Mouse (Mus musculus) heart, embryonic 15.5 days (tissue): Measurements from ENCODE around the gene Eral1. TPM values are rescaled to one million over a fixed set of nuclear protein-coding genes. Genes with fewer than 3 reads are reported as not detected.
A peak's percentile ranks its signal among the peaks of the same experiment; 100 is the strongest.
"Not testable (repeated sequence)": the region's sequence is repeated elsewhere in the genome, so short reads cannot be mapped to it uniquely, and the experiment has no call there.

ENCODE experiments used
- ATAC-seq: fragments of 200-750 bp; cut with Nextera tagmentation; replicated peaks from 2 replicates; pipeline ENCODE4 v1.8.0; 2017; ENCODE audit warnings: low read depth, moderate TSS enrichment; ENCODE audit not compliant: insufficient number of reproducible peaks, insufficient read depth, low FRiP score
- H3K27ac ChIP-seq: fragments of 300-500 bp; sonication (generic); 2 replicates; pipeline ENCODE4 v1.5.1; 2015; ENCODE audit warnings: mild to moderate bottlenecking, inconsistent platforms
- H3K27me3 ChIP-seq: fragments of 300-500 bp; sonication (generic); 2 replicates; pipeline ENCODE4 v1.6.1; 2015; ENCODE audit warnings: inconsistent platforms
- H3K36me3 ChIP-seq: fragments of 300-500 bp; sonication (generic); 2 replicates; pipeline ENCODE4 v1.6.1; 2015; ENCODE audit warnings: mild to moderate bottlenecking, inconsistent platforms
- H3K4me1 ChIP-seq: fragments of 300-500 bp; sonication (generic); replicated peaks from 2 replicates; pipeline ENCODE4 v1.6.1; 2015; ENCODE audit warnings: inconsistent platforms
- H3K4me2 ChIP-seq: fragments of 300-500 bp; sonication (generic); 2 replicates; pipeline ENCODE4 v1.6.1; 2015; ENCODE audit warnings: inconsistent platforms, mild to moderate bottlenecking, moderate library complexity
- H3K4me3 ChIP-seq: fragments of 300-500 bp; sonication (generic); 2 replicates; pipeline ENCODE4 v1.5.1; 2015; ENCODE audit warnings: mild to moderate bottlenecking, inconsistent platforms
- H3K9ac ChIP-seq: fragments of 300-500 bp; sonication (generic); 2 replicates; pipeline ENCODE4 v1.6.1; 2015; ENCODE audit warnings: mild to moderate bottlenecking, inconsistent platforms
- H3K9me3 ChIP-seq: fragments of 300-500 bp; sonication (generic); replicated peaks from 2 replicates; pipeline ENCODE4 v1.6.1; 2016; ENCODE audit warnings: inconsistent platforms
- WGBS: fragments of 180-500 bp; shearing (Covaris S2); methylation state at CpG from one replicate; pipeline ENCODE4 v1.1.7; 2015; ENCODE audit warnings: mixed read lengths; 5-methylcytosine and 5-hydroxymethylcytosine counted together
- polyA plus RNA-seq: library from polyadenylated mRNA; unstranded; fragments of >200 nt; fragmentation: Nextera tagmentation; extraction: Ambion mirVana; gene quantifications from 2 replicates; pipeline ENCODE4 v1.2.1, GENCODE M21; 2015

Gene Eral1
- polyA plus RNA-seq, 1 experiment from 2014 or later = 21.1 TPM

DNA sequence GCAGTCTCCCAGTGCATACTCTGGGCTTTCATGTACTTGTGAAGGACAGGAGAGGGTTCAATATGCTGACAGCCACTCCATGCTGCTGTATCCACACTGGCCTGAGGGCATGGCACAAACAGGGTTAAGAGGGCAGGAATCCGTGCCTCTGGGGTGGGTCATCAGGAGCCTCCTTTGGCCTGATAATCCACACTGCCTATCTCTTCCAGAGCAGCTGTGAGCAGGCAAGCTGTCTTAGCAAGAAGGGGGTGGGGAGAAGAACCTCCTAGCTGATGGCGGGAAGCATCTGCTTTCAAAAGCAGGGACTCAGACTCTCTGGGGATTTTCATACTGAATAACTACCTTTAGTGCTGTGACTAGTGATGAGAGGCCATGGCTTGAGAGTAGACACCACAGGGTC lies 14.3 kb downstream of the Eral1 start:
- H3K27me3 ChIP-seq = no peaks in the 10 kb centered on the region
- 26% methylated on average over 2 of the region's 2 CpGs for WGBS
- ATAC-seq = no peak
- H3K4me2 ChIP-seq = no peak overlapping the region
- no peaks in the 10 kb centered on the region for H3K36me3 ChIP-seq
- no peaks in the 10 kb centered on the region; the same call in 1 of the 2 replicates for H3K4me1 ChIP-seq
- H3K9me3 ChIP-seq = no peaks in the 10 kb centered on the region
- H3K4me3 ChIP-seq = no peak overlapping the region
- no peak overlapping the region for H3K27ac ChIP-seq
- no peak overlapping the region for H3K9ac ChIP-seq

GRCm38 (mm10) chr11:78062563-78062962 lies 17.6 kb downstream of the Eral1 start:
- no peak overlapping the region for H3K27ac ChIP-seq
- 69% methylated on average over 1 of the region's 1 CpGs for WGBS
- no peaks in the 10 kb centered on the region for H3K27me3 ChIP-seq
- H3K9me3 ChIP-seq = no peaks in the 10 kb centered on the region
- no peak for ATAC-seq
- H3K4me2 ChIP-seq = no peak overlapping the region
- H3K9ac ChIP-seq = no peak overlapping the region
- peaks cover 21% of the 10 kb centered on the region for H3K36me3 ChIP-seq
- 0 out of 2 replicates have a peak, but pooled peaks cover 3% of the 10 kb centered on the region for H3K4me1 ChIP-seq
- no peak overlapping the region for H3K4me3 ChIP-seq

DNA sequence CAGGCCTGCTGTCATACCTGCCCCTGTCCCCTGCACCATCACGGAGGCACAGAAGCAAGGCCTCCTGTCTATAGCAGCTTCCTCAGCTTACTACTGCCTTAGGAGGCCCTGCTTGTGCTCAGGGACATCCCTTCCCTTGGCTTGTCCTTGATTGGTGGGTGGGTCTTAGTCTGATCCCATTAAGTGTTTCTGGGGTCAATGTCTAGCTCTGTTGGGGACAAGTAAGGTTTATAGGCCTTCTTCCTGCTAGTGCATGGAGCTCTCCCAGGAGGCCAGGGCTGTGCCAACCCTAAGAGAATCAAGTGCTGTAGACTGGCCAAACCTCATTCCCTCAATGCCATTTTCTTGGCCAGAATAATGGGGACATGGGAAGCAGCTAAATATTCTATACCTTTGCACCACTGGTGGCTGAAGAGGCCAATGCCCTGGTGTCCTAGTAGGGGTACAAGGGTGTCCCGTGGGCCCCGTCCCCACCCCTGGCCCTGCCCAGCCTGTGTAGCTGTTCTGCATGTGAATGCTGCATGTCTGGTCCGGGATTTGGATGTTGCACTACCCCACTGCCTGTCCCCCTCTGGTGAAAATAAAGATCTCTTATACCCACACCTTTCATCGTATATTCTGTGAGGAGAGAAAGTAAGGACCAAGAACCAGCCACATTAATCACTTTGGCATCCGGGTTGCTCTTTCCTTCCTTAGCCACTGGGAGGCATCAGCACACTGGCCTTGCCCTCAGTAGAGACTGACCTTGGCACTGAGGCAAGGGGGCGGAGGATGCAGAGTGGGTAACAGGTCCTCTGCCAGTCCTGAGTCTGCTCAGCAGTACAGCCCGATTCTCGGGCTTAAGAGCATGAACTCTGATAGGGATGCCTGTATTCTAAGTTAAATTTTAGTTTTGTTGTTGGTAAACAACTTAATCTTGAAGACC lies 20.1 kb downstream of the Eral1 start:
- Histone ChIP-seq H3K36me3 (peaks cover 41% of the 10 kb centered on the region), H3K27me3 (no peaks in the 10 kb centered on the region), H3K4me2 (no peak overlapping the region), H3K27ac (no peak overlapping the region), H3K4me3 (no peak overlapping the region), H3K9ac (no peak overlapping the region), H3K9me3 (no peaks in the 10 kb centered on the region), H3K4me1 (0 out of 2 replicates have a peak, but pooled peaks cover 3% of the 10 kb centered on the region)
- 42% methylated on average over 9 of the region's 9 CpGs for WGBS
- ATAC-seq = peak; percentile 78

DNA sequence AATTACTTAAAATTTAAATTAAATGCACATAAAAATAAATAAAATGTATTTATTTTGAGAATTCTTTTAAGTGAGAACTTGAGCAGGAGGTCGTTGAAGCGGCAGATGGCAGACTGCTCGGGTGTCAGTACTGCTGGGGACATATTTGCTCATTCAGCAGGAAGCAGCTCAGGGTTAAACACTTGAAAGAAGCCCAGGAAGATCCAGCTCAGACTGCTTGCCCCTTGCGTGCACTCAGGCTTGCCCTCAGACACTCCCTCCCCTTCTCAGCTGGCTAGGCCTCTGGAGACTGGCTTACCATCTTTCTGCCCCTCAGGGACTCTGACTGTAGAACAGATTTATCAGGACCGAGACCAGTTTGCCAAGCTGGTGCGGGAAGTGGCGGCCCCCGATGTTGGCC lies 23.2 kb downstream of the Eral1 start:
- 82% methylated on average over 8 of the region's 8 CpGs for WGBS
- H3K4me1 ChIP-seq = 0 out of 2 replicates have a peak, but pooled peaks cover 3% of the 10 kb centered on the region
- H3K4me3 ChIP-seq = no peak overlapping the region
- no peak overlapping the region for H3K4me2 ChIP-seq
- H3K9ac ChIP-seq = no peak overlapping the region
- no peaks in the 10 kb centered on the region for H3K9me3 ChIP-seq
- ATAC-seq = no peak
- no peaks in the 10 kb centered on the region for H3K27me3 ChIP-seq
- no peak overlapping the region for H3K27ac ChIP-seq
- peaks cover 51% of the 10 kb centered on the region for H3K36me3 ChIP-seq

GRCm38 (mm10) chr11:78053078-78053477 lies 27.1 kb downstream of the Eral1 start:
- 86% methylated on average over 8 of the region's 8 CpGs for WGBS
- no peaks in the 10 kb centered on the region for H3K27me3 ChIP-seq
- ATAC-seq = no peak
- no peak overlapping the region for H3K4me3 ChIP-seq
- H3K9me3 ChIP-seq = no peaks in the 10 kb centered on the region
- no peaks in the 10 kb centered on the region for H3K4me1 ChIP-seq
- H3K9ac ChIP-seq = no peak overlapping the region
- H3K4me2 ChIP-seq = no peak overlapping the region
- no peak overlapping the region for H3K27ac ChIP-seq
- H3K36me3 ChIP-seq = peaks cover 54% of the 10 kb centered on the region

- not testable (repeated sequence) for H3K9me3 ChIP-seq, H3K27ac ChIP-seq, H3K4me2 ChIP-seq, H3K4me3 ChIP-seq, H3K9ac ChIP-seq, ATAC-seq, H3K27me3 ChIP-seq
- Histone ChIP-seq H3K4me1 (peaks cover 16% of the 10 kb centered on the region), H3K36me3 (peaks cover 24% of the 10 kb centered on the region)
- 81% methylated on average over 4 of the region's 4 CpGs for WGBS
Measured at GRCm38 (mm10) chr11:78048637-78049036, 31.5 kb downstream of the Eral1 start.

- Histone ChIP-seq H3K36me3 (peaks cover 7% of the 10 kb centered on the region), H3K27ac (peak overlapping the region; percentile 91), H3K9ac (no peak overlapping the region), H3K4me3 (no peak overlapping the region), H3K4me1 (peaks cover 16% of the 10 kb centered on the region), H3K9me3 (no peaks in the 10 kb centered on the region), H3K27me3 (no peaks in the 10 kb centered on the region), H3K4me2 (peak overlapping the region; percentile 24)
- ATAC-seq = peak; percentile 94
- 24% methylated on average over 5 of the region's 5 CpGs for WGBS
Measured at GRCm38 (mm10) chr11:78044758-78045251, 35.4 kb downstream of the Eral1 start.

- not testable (repeated sequence) for H3K4me3 ChIP-seq, H3K36me3 ChIP-seq, H3K27ac ChIP-seq, ATAC-seq, H3K9me3 ChIP-seq, H3K27me3 ChIP-seq, H3K9ac ChIP-seq, H3K4me2 ChIP-seq
- peaks cover 33% of the 10 kb centered on the region for H3K4me1 ChIP-seq
- 94% methylated on average over 4 of the region's 4 CpGs for WGBS
Measured at GRCm38 (mm10) chr11:78042290-78042870, 37.8 kb downstream of the Eral1 start.

DNA sequence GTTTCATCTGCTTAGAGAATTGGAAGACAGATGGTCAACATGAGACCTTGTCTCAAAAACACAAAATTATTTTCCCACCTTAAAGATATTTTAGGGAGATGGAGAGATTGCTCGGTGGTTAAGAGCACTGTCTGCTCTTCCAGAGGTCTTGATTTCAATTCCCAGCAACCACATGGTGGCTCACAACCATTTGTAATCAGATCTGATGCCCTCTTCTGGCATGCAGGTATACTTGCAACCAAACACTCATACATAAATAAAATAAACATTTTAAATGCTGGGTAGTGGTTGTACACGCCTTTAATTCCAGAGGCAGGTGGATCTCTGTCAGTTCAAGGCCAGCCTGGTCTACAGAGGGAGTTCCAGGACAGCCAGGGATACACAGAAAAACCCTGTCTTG lies 39.3 kb downstream of the Eral1 start:
- 78% methylated on average over 2 of the region's 2 CpGs for WGBS
- no peaks in the 10 kb centered on the region for H3K9me3 ChIP-seq
- no peaks in the 10 kb centered on the region for H3K27me3 ChIP-seq
- H3K36me3 ChIP-seq = 0 out of 2 replicates have a peak, but pooled peaks cover 3% of the 10 kb centered on the region
- no peak overlapping the region for H3K9ac ChIP-seq
- ATAC-seq = no peak
- no peak overlapping the region for H3K4me3 ChIP-seq
- H3K4me1 ChIP-seq = peaks cover 37% of the 10 kb centered on the region
- H3K27ac ChIP-seq = no peak overlapping the region
- H3K4me2 ChIP-seq = no peak overlapping the region

DNA sequence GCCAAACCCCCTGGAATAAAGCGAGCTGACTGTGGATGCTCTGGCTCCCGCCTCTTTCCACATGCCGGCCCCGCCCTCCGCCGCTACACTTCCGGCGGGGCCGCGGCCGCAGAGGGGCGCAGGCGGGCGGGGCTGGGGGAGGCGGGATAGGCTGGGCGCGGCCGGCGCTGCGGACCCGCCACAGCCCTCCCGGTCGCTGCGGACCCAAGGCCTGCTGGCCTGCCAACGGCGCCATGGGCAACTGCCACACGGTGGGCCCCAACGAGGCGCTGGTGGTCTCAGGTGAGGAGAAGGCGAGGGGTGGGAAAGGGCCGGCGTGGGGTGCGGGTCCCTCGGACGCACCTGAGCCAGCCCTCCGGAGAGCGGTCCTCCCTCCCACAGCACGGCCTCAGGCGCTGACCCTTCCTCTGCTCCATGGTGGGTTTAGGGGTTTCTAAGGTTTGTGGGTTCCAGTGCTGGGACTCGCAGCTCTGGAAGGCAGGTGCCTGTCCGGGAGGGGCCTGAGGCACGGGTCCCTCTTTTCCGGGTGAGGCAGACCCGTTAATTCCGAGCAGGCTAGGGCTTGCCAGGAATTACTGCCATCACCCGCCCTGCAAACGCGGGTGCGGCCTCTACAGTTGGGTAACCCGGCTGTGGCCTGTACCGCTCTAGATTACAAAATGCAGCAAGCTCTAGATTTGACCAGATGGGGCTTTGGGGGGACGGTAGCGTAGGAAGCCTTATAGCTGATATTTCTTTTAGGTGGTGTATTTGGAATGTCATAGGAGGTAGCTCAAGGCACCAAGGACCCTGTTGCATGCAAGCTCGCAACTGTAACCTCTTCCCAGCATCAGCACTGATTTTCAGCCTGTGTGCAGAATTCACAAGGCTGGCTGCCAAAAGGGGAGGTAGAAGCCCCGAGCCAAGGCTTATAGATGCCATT lies 42.1 kb downstream of the Eral1 start, which contains the start of gene Flot2:
TSS of gene Flot2 (plus strand) at position 101 of the 922 bp plus-strand sequence.
- Histone ChIP-seq H3K4me3 (peak within 1 kb of the TSS; percentile 67), H3K36me3 (0 out of 2 replicates have a peak, but pooled peaks cover 3% of the 10 kb centered on the region), H3K9me3 (no peaks in the 10 kb centered on the region), H3K4me2 (peak within 1 kb of the TSS; percentile 79), H3K27me3 (no peaks in the 10 kb centered on the region), H3K27ac (peak within 1 kb of the TSS; percentile 88), H3K4me1 (peaks cover 24% of the 10 kb centered on the region), H3K9ac (peak within 1 kb of the TSS; percentile 75)
- 2% methylated on average over 52 of the region's 55 CpGs for WGBS
- peak; percentile 89 for ATAC-seq
